Mouse (Mus musculus): Measurements from ENCODE around the gene Unc119b.

DNA sequence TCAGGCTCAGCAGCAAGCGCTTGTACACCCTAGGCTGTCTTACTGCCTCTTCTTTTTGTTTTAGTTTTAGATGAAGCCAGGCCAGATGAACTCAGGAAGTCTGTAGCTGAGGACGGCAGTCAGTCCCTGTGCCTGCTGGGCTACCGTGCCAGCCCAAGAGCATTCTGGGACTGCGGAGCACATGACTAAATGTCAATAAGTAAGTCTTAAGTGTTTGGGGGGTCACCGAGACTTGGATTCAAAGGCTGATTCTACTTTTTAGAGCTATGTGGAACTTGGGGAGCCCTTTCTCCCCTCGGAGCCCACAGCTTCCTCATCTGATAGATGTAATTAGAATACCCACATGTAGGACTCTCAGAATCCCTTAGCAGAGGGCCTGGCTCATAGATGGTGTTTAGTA lies 25.9 kb upstream of the Unc119b start:
- TF ChIP-seq CTCF (IDR thresholded peaks at IDR 0.05; ENCODE audit: control insufficient read depth, insufficient read depth, insufficient read length), result no peak
- no peak for TF ChIP-seq USF1 (IDR thresholded peaks at IDR 0.05; ENCODE audit: low read depth)
